Mouse (Mus musculus): Measurements from ENCODE around the gene Rpa1. TPM values are rescaled to one million over a fixed set of nuclear protein-coding genes. Genes with fewer than 3 reads are reported as not detected.

Rpa1 gene
- polyA plus RNA-seq, 1 experiment from 2014 or later = 100 TPM

DNA sequence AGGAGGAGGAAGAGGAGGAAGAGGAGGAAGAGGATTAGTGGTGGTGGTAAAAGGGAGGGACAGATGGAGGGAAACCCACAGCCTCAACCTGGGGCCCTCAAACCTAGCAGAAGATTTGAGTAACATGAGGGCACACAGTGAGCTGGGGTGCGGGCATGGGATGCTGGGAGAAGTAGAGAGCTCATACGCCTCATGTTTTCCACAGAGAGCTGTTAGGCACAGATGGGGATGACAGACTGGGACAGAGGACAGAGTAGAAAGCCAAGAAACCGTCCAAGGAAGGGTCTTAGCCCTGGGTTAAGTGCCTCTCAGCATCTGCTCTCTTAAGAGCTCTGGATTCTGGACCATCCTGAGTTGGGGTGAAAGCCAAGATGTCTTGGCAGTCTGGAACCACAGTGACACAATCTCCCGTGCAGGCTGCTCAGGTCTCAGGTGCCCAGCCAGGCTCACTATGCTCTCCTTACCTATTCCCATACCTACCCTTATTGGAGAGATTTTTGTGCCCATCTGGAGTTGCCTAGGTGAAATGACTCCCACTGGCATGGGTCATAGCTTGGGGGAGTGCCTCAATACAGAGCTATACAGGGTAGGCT is 91.0 kb downstream of the Rpa1 start:
- WGBS = 79% methylated on average over 4 of the region's 4 CpGs
- no peaks in the 10 kb centered on the region for H3K9me3 ChIP-seq
- H3K27ac ChIP-seq = no peak overlapping the region
- no peaks in the 10 kb centered on the region for H3K27me3 ChIP-seq (replicated peaks)
- peaks cover 15% of the 10 kb centered on the region for H3K4me1 ChIP-seq (replicated peaks)
- no peaks in the 10 kb centered on the region for H3K36me3 ChIP-seq
- no peak for ATAC-seq
- H3K4me3 ChIP-seq (replicated peaks) = no peak overlapping the region
- H3K4me2 ChIP-seq (replicated peaks) = no peak overlapping the region
- no peak overlapping the region for H3K9ac ChIP-seq

- H3K9ac ChIP-seq = no peak overlapping the region
- 75% methylated on average over 5 of the region's 5 CpGs for WGBS
Observed at GRCm38 (mm10) chr11:75255330-75255729, 92.8 kb downstream of the Rpa1 start.

GRCm38 (mm10) chr11:75254252-75254912 is 93.7 kb downstream of the Rpa1 start:
- WGBS = 45% methylated on average over 13 of the region's 13 CpGs
- no peak overlapping the region for H3K27ac ChIP-seq
- H3K9ac ChIP-seq = no peak overlapping the region
- no peak overlapping the region for H3K4me2 ChIP-seq (replicated peaks)
- no peak overlapping the region for H3K4me3 ChIP-seq (replicated peaks)
- peak; percentile 73 for ATAC-seq
- no peaks in the 10 kb centered on the region for H3K27me3 ChIP-seq (replicated peaks)
- H3K4me1 ChIP-seq (replicated peaks) = peaks cover 7% of the 10 kb centered on the region
- no peaks in the 10 kb centered on the region for H3K36me3 ChIP-seq
- H3K9me3 ChIP-seq = no peaks in the 10 kb centered on the region

More at GRCm38 (mm10) chr11:75255330-75255729, 92.8 kb downstream of the Rpa1 start:
- no peak overlapping the region for H3K4me3 ChIP-seq (replicated peaks)
- no peak for ATAC-seq
- H3K9me3 ChIP-seq = no peaks in the 10 kb centered on the region
- no peak overlapping the region for H3K27ac ChIP-seq
- H3K27me3 ChIP-seq (replicated peaks) = no peaks in the 10 kb centered on the region
- no peaks in the 10 kb centered on the region for H3K36me3 ChIP-seq
- H3K4me1 ChIP-seq (replicated peaks) = peaks cover 11% of the 10 kb centered on the region
- H3K4me2 ChIP-seq (replicated peaks) = no peak overlapping the region

GRCm38 (mm10) chr11:75251557-75252070 is 96.5 kb downstream of the Rpa1 start:
- no peak overlapping the region for H3K4me2 ChIP-seq (replicated peaks)
- H3K9me3 ChIP-seq = no peaks in the 10 kb centered on the region
- no peak overlapping the region for H3K9ac ChIP-seq
- no peak overlapping the region for H3K27ac ChIP-seq
- H3K36me3 ChIP-seq = no peaks in the 10 kb centered on the region
- ATAC-seq = no peak
- H3K27me3 ChIP-seq (replicated peaks) = no peaks in the 10 kb centered on the region
- no peak overlapping the region for H3K4me3 ChIP-seq (replicated peaks)
- 55% methylated on average over 7 of the region's 7 CpGs for WGBS
- H3K4me1 ChIP-seq (replicated peaks) = peaks cover 13% of the 10 kb centered on the region

GRCm38 (mm10) chr11:75251006-75251512 is 97.1 kb downstream of the Rpa1 start:
- Histone ChIP-seq H3K9me3 (no peaks in the 10 kb centered on the region), H3K4me2 (replicated peaks) (no peak overlapping the region), H3K27ac (no peak overlapping the region), H3K4me3 (replicated peaks) (no peak overlapping the region), H3K9ac (no peak overlapping the region), H3K36me3 (no peaks in the 10 kb centered on the region), H3K4me1 (replicated peaks) (peaks cover 15% of the 10 kb centered on the region), H3K27me3 (replicated peaks) (no peaks in the 10 kb centered on the region)
- 83% methylated on average over 4 of the region's 4 CpGs for WGBS
- ATAC-seq = no peak

DNA sequence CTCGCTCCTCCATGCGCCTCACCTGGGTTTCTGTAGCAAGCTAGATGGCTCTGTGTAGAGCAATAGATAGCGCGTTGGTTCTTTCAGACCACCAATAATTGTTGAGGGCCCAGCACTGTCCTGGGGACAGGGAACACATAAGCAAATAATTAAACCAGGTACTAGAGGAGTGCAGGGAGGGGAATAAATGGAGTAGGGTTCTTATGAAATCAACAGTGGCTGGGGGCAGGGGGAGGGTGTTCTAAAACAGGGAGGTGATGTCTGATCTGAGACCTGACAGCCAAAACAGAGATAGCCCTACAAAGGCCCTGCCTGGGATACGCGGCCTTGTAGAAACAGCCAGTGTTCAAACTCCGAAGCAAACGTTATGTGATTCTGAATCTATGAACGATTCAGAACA is 98.5 kb downstream of the Rpa1 start:
- Histone ChIP-seq H3K36me3 (no peaks in the 10 kb centered on the region), H3K9me3 (no peaks in the 10 kb centered on the region), H3K4me3 (replicated peaks) (no peak overlapping the region), H3K4me2 (replicated peaks) (no peak overlapping the region), H3K27ac (no peak overlapping the region), H3K27me3 (replicated peaks) (no peaks in the 10 kb centered on the region), H3K4me1 (replicated peaks) (peaks cover 22% of the 10 kb centered on the region), H3K9ac (no peak overlapping the region)
- 79% methylated on average over 9 of the region's 9 CpGs for WGBS
- ATAC-seq = no peak

Other genes with a start within 250 kb of the Rpa1 start
- 20.3 and 22.0 TPM in 2 replicates for gene Hic1, start 178.8 kb downstream of the Rpa1 start, polyA plus RNA-seq (2015; fragmentation: Nextera tagmentation; extraction: Ambion mirVana)
- gene Ovca2, start 169.5 kb downstream of the Rpa1 start, polyA plus RNA-seq (2015; fragmentation: Nextera tagmentation; extraction: Ambion mirVana) = 21.3 and 21.4 TPM in 2 replicates
- gene Dph1, start 157.1 kb downstream of the Rpa1 start, polyA plus RNA-seq (2015; fragmentation: Nextera tagmentation; extraction: Ambion mirVana) = 23.4 and 23.8 TPM in 2 replicates
- gene Rtn4rl1, start 154.5 kb downstream of the Rpa1 start, polyA plus RNA-seq (2015; fragmentation: Nextera tagmentation; extraction: Ambion mirVana) = 1.7 and 1.8 TPM in 2 replicates
- 9.2 and 9.3 TPM in 2 replicates for gene Smyd4, start 109 bp upstream of the Rpa1 start, polyA plus RNA-seq (2015; fragmentation: Nextera tagmentation; extraction: Ambion mirVana)
- gene Serpinf1, start 74.4 kb upstream of the Rpa1 start, polyA plus RNA-seq (2015; fragmentation: Nextera tagmentation; extraction: Ambion mirVana) = 41.1 and 48.0 TPM in 2 replicates
- gene Serpinf2, start 91.3 kb upstream of the Rpa1 start, polyA plus RNA-seq (2015; fragmentation: Nextera tagmentation; extraction: Ambion mirVana) = 20.4 and 26.4 TPM in 2 replicates
- 6.1 and 7.0 TPM in 2 replicates for gene Wdr81, start 106.4 kb upstream of the Rpa1 start, polyA plus RNA-seq (2015; fragmentation: Nextera tagmentation; extraction: Ambion mirVana)
- gene Tlcd2, start 113.4 kb upstream of the Rpa1 start, polyA plus RNA-seq (2015; fragmentation: Nextera tagmentation; extraction: Ambion mirVana) = 17.7 and 20.3 TPM in 2 replicates
- gene Prpf8, start 138.5 kb upstream of the Rpa1 start, polyA plus RNA-seq (2015; fragmentation: Nextera tagmentation; extraction: Ambion mirVana) = 47.5 and 48.2 TPM in 2 replicates
- 1.6 and 2.3 TPM in 2 replicates for gene Rilp, start 161.8 kb upstream of the Rpa1 start, polyA plus RNA-seq (2015; fragmentation: Nextera tagmentation; extraction: Ambion mirVana)
- 5.7 TPM in 2 replicates for gene Scarf1, start 165.2 kb upstream of the Rpa1 start, polyA plus RNA-seq (2015; fragmentation: Nextera tagmentation; extraction: Ambion mirVana)
- 11.7 and 12.9 TPM in 2 replicates for gene Slc43a2, start 183.4 kb upstream of the Rpa1 start, polyA plus RNA-seq (2015; fragmentation: Nextera tagmentation; extraction: Ambion mirVana)
- gene Pitpna, start 239.8 kb upstream of the Rpa1 start, polyA plus RNA-seq (2015; fragmentation: Nextera tagmentation; extraction: Ambion mirVana) = 92.3 and 102 TPM in 2 replicates